Mouse (Mus musculus) bone marrow, adult 2 months (tissue): Measurements from ENCODE around the gene Usp12. TPM values are rescaled to one million over a fixed set of nuclear protein-coding genes. Genes with fewer than 3 reads are reported as not detected.
A peak's percentile ranks its signal among the peaks of the same experiment; 100 is the strongest.

Source experiments
- H3K27ac ChIP-seq: fragments of 200-500 bp; 2 replicates; pipeline ENCODE4 v1.5.1; 2012; ENCODE audit warnings: low read depth, mild to moderate bottlenecking, control low read depth, inconsistent platforms, low read length; ENCODE audit not compliant: control insufficient read depth, poor library complexity, insufficient read depth
- H3K4me1 ChIP-seq: fragments of 200-500 bp; 2 replicates; pipeline ENCODE4 v1.6.1; 2011; ENCODE audit warnings: low read length; ENCODE audit not compliant: control insufficient read depth, insufficient read depth
- H3K4me3 ChIP-seq: fragments of 200-500 bp; replicated peaks from 2 replicates; pipeline ENCODE3; 2011; ENCODE audit warnings: mild to moderate bottlenecking, low read depth, low read length, control low read depth; ENCODE audit not compliant: control insufficient read depth
- CTCF ChIP-seq: fragments of 200-500 bp; IDR thresholded peaks from 2 replicates; pipeline ENCODE4 v1.5.1; 2011; ENCODE audit warnings: low read length, control low read depth; ENCODE audit not compliant: control insufficient read depth, insufficient read depth
- POLR2A ChIP-seq: fragments of 200-500 bp; IDR thresholded peaks from 2 replicates; pipeline ENCODE4 v1.6.1; 2011; ENCODE audit warnings: low read depth, mild to moderate bottlenecking, control low read depth, low read length, borderline replicate concordance; ENCODE audit not compliant: control insufficient read depth
- WGBS: fragments of 180-500 bp; shearing (Covaris S2); methylation state at CpG from one replicate; pipeline ENCODE4 v1.1.7; 2018; 5-methylcytosine and 5-hydroxymethylcytosine counted together
- polyA plus RNA-seq: library from polyadenylated mRNA; stranded (reverse); fragments of >200 nt; gene quantifications from 2 replicates; pipeline ENCODE4 v1.2.4, GENCODE M21; 2011; ENCODE audit warnings: low replicate concordance; ENCODE audit not compliant: missing spikeins, insufficient read depth, insufficient read length

Gene Usp12
- polyA plus RNA-seq, 1 experiment, result 15.0 TPM

- H3K4me3 ChIP-seq, result no peak overlapping the region
- 77% methylated on average over 4 of the region's 4 CpGs for WGBS
- TF ChIP-seq CTCF (no peak), POLR2A (no peak)
- no peak overlapping the region for H3K27ac ChIP-seq
- H3K4me1 ChIP-seq, result peaks cover 2% of the 10 kb centered on the region
Observed at GRCm38 (mm10) chr5:146815394-146815793, 20.6 kb upstream of the Usp12 start.

- 82% methylated on average over 4 of the region's 4 CpGs for WGBS
- TF ChIP-seq CTCF, result no peak
- Histone ChIP-seq H3K27ac (no peak overlapping the region), H3K4me3 (no peak overlapping the region), H3K4me1 (no peaks in the 10 kb centered on the region)
Observed at GRCm38 (mm10) chr5:146813421-146813820, 18.6 kb upstream of the Usp12 start.

- TF ChIP-seq POLR2A (no peak), CTCF (no peak)
- 89% methylated on average over 5 of the region's 5 CpGs for WGBS
- no peak overlapping the region for H3K4me3 ChIP-seq
- no peaks in the 10 kb centered on the region for H3K4me1 ChIP-seq
- H3K27ac ChIP-seq, result no peak overlapping the region
Observed at GRCm38 (mm10) chr5:146812866-146813265, 18.1 kb upstream of the Usp12 start.

GRCm38 (mm10) chr5:146809951-146810350 lies 15.1 kb upstream of the Usp12 start:
- WGBS, result 71% methylated on average over 5 of the region's 5 CpGs
- no peak for TF ChIP-seq CTCF
- TF ChIP-seq POLR2A, result no peak
- no peak overlapping the region for H3K27ac ChIP-seq

GRCm38 (mm10) chr5:146806004-146806430 lies 11.2 kb upstream of the Usp12 start:
- WGBS, result 5% methylated on average over 8 of the region's 8 CpGs
- no peak for TF ChIP-seq CTCF
- Histone ChIP-seq H3K4me1 (peaks cover 3% of the 10 kb centered on the region; the same call in 1 of the 2 replicates), H3K4me3 (peak overlapping the region; percentile 22), H3K27ac (peak overlapping the region; percentile 84)

More at GRCm38 (mm10) chr5:146809951-146810350, 15.1 kb upstream of the Usp12 start:
- H3K4me1 ChIP-seq, result peaks cover 3% of the 10 kb centered on the region; the same call in 1 of the 2 replicates
- no peak overlapping the region for H3K4me3 ChIP-seq

- H3K4me1 ChIP-seq, result no peaks in the 10 kb centered on the region
- TF ChIP-seq CTCF, result no peak
- no peak for TF ChIP-seq POLR2A
- WGBS, result 45% methylated on average over 9 of the region's 9 CpGs
Observed at GRCm38 (mm10) chr5:146798031-146798430, 3.2 kb upstream of the Usp12 start.

GRCm38 (mm10) chr5:146795728-146796127 lies 922 bp upstream of the Usp12 start:
- TF ChIP-seq POLR2A, result no peak
- TF ChIP-seq CTCF, result no peak
- Histone ChIP-seq H3K4me3 (no peak overlapping the region), H3K4me1 (peaks cover 2% of the 10 kb centered on the region), H3K27ac (no peak overlapping the region)
- 85% methylated on average over 13 of the region's 13 CpGs for WGBS

More at GRCm38 (mm10) chr5:146798031-146798430, 3.2 kb upstream of the Usp12 start:
- H3K27ac ChIP-seq, result no peak overlapping the region
- H3K4me3 ChIP-seq, result no peak overlapping the region

GRCm38 (mm10) chr5:146794084-146794852 lies 538 bp downstream of the Usp12 start:
- H3K27ac ChIP-seq, result peak overlapping the region; percentile 92
- peaks cover 2% of the 10 kb centered on the region for H3K4me1 ChIP-seq
- H3K4me3 ChIP-seq, result peak overlapping the region; percentile 80
- no peak for TF ChIP-seq CTCF
- peak; percentile 46; the same call in 1 of the 2 replicates for TF ChIP-seq POLR2A
- WGBS, result under 1% methylated on average over 83 of the region's 83 CpGs

GRCm38 (mm10) chr5:146793630-146794083 lies 1.1 kb downstream of the Usp12 start:
- Histone ChIP-seq H3K4me1 (peaks cover 2% of the 10 kb centered on the region), H3K27ac (peak overlapping the region; percentile 92)
- under 1% methylated on average over 18 of the region's 18 CpGs for WGBS

More at GRCm38 (mm10) chr5:146793630-146794083, 1.1 kb downstream of the Usp12 start:
- peak overlapping the region; percentile 80 for H3K4me3 ChIP-seq
- TF ChIP-seq POLR2A (no peak), CTCF (no peak)
